Mouse (Mus musculus) megakaryocyte, embryonic 14.5 days (primary cell): ENCODE data around the gene Map3k3. TPM values are rescaled to one million over a fixed set of nuclear protein-coding genes. Genes with fewer than 3 reads are reported as not detected.

ENCODE experiments used
- H3K27me3 ChIP-seq: replicated peaks from 2 replicates; pipeline ENCODE3; 2012; ENCODE audit warnings: inconsistent platforms
- H3K36me3 ChIP-seq: replicated peaks from 2 replicates; pipeline ENCODE3; 2012; ENCODE audit warnings: low read length, inconsistent platforms, mixed read lengths
- H3K4me1 ChIP-seq: 2 replicates; pipeline ENCODE4 v1.6.1; 2012; ENCODE audit warnings: inconsistent platforms
- H3K4me3 ChIP-seq: replicated peaks from 2 replicates; pipeline ENCODE3; 2012; ENCODE audit warnings: moderate library complexity, mild to moderate bottlenecking, inconsistent platforms
- H3K9me3 ChIP-seq: 2 replicates; pipeline ENCODE4 v1.6.1; 2012; ENCODE audit warnings: inconsistent platforms
- FLI1 ChIP-seq: IDR thresholded peaks from 2 replicates; pipeline ENCODE4 v1.6.1; 2012; ENCODE audit warnings: low read length, inconsistent platforms, mixed read lengths
- GATA1 ChIP-seq: IDR thresholded peaks from 3 replicates; pipeline ENCODE4 v1.6.1; 2012; ENCODE audit warnings: mixed read lengths, low read length, inconsistent platforms, borderline replicate concordance
- polyA plus RNA-seq: library from polyadenylated mRNA; stranded (reverse); fragments of >175 nt; gene quantifications from 2 replicates; pipeline ENCODE4 v1.2.3, GENCODE M21; 2012; ENCODE audit warnings: low replicate concordance; ENCODE audit not compliant: insufficient read depth

The Map3k3 gene
- polyA plus RNA-seq = 1.5 and 1.6 TPM in 2 replicates

GRCm38 (mm10) chr11:106083708-106084701 lies at the start of gene Map3k3:
Gene Map3k3, plus strand, starts transcription at chr11:106084613.
- no peaks in the 10 kb centered on the region for H3K9me3 ChIP-seq
- TF ChIP-seq GATA1 (no peak), FLI1 (no peak)
- peak within 1 kb of the TSS; percentile 97 for H3K4me3 ChIP-seq
- H3K36me3 ChIP-seq = no peaks in the 10 kb centered on the region
- peaks cover 15% of the 10 kb centered on the region for H3K27me3 ChIP-seq
- H3K4me1 ChIP-seq = peaks cover 37% of the 10 kb centered on the region

- H3K27me3 ChIP-seq = peaks cover 3% of the 10 kb centered on the region
- peaks cover 35% of the 10 kb centered on the region for H3K4me1 ChIP-seq
- H3K9me3 ChIP-seq = no peaks in the 10 kb centered on the region
- H3K4me3 ChIP-seq = no peak overlapping the region
- peaks cover 13% of the 10 kb centered on the region for H3K36me3 ChIP-seq
- TF ChIP-seq GATA1 = no peak
- TF ChIP-seq FLI1 = no peak
Measured at GRCm38 (mm10) chr11:106034986-106035385, 49.4 kb upstream of the Map3k3 start.

GRCm38 (mm10) chr11:106036548-106037417 lies 47.6 kb upstream of the Map3k3 start, which contains the start of gene Dcaf7:
Gene Dcaf7, plus strand, starts transcription at chr11:106036872.
- Histone ChIP-seq H3K4me1 (peaks cover 39% of the 10 kb centered on the region), H3K4me3 (peak within 1 kb of the TSS; percentile 93), H3K36me3 (peaks cover 16% of the 10 kb centered on the region), H3K27me3 (peaks cover 3% of the 10 kb centered on the region), H3K9me3 (no peaks in the 10 kb centered on the region)
- TF ChIP-seq GATA1 = no peak
- TF ChIP-seq FLI1 = no peak

- Histone ChIP-seq H3K4me3 (peak overlapping the region; percentile 93), H3K36me3 (peaks cover 18% of the 10 kb centered on the region), H3K4me1 (peaks cover 39% of the 10 kb centered on the region), H3K9me3 (no peaks in the 10 kb centered on the region), H3K27me3 (peaks cover 3% of the 10 kb centered on the region)
- TF ChIP-seq FLI1 (no peak), GATA1 (no peak)
Measured at GRCm38 (mm10) chr11:106037418-106037751, 47.0 kb upstream of the Map3k3 start.

- Histone ChIP-seq H3K4me1 (peaks cover 39% of the 10 kb centered on the region), H3K36me3 (peaks cover 52% of the 10 kb centered on the region)
- no peak for TF ChIP-seq FLI1
- TF ChIP-seq GATA1 = no peak
Measured at GRCm38 (mm10) chr11:106044349-106044748, 40.1 kb upstream of the Map3k3 start.

GRCm38 (mm10) chr11:106045256-106045655 lies 39.2 kb upstream of the Map3k3 start:
- no peaks in the 10 kb centered on the region for H3K27me3 ChIP-seq

More at GRCm38 (mm10) chr11:106044349-106044748, 40.1 kb upstream of the Map3k3 start:
- H3K9me3 ChIP-seq = no peaks in the 10 kb centered on the region
- no peaks in the 10 kb centered on the region for H3K27me3 ChIP-seq
- H3K4me3 ChIP-seq = no peak overlapping the region

GRCm38 (mm10) chr11:106045780-106046179 lies 38.6 kb upstream of the Map3k3 start:
- H3K36me3 ChIP-seq = peaks cover 59% of the 10 kb centered on the region
- H3K4me3 ChIP-seq = no peak overlapping the region
- TF ChIP-seq GATA1 = no peak
- H3K27me3 ChIP-seq = no peaks in the 10 kb centered on the region
- no peaks in the 10 kb centered on the region for H3K9me3 ChIP-seq
- H3K4me1 ChIP-seq = peaks cover 31% of the 10 kb centered on the region

More at GRCm38 (mm10) chr11:106045256-106045655, 39.2 kb upstream of the Map3k3 start:
- Histone ChIP-seq H3K4me1 (peaks cover 35% of the 10 kb centered on the region), H3K36me3 (peaks cover 55% of the 10 kb centered on the region), H3K4me3 (no peak overlapping the region), H3K9me3 (no peaks in the 10 kb centered on the region)
- TF ChIP-seq FLI1 (no peak), GATA1 (no peak)

- TF ChIP-seq FLI1 = no peak
- TF ChIP-seq GATA1 = no peak
- H3K36me3 ChIP-seq = peaks cover 66% of the 10 kb centered on the region
Measured at GRCm38 (mm10) chr11:106046584-106046983, 37.8 kb upstream of the Map3k3 start.

GRCm38 (mm10) chr11:106053921-106054320 lies 30.5 kb upstream of the Map3k3 start:
- H3K27me3 ChIP-seq = no peaks in the 10 kb centered on the region
- H3K36me3 ChIP-seq = peaks cover 97% of the 10 kb centered on the region
- H3K9me3 ChIP-seq = no peaks in the 10 kb centered on the region
- H3K4me1 ChIP-seq = peaks cover 54% of the 10 kb centered on the region
- no peak overlapping the region for H3K4me3 ChIP-seq
- TF ChIP-seq FLI1 = no peak
- TF ChIP-seq GATA1 = no peak

More at GRCm38 (mm10) chr11:106046584-106046983, 37.8 kb upstream of the Map3k3 start:
- Histone ChIP-seq H3K27me3 (no peaks in the 10 kb centered on the region), H3K4me3 (no peak overlapping the region), H3K9me3 (no peaks in the 10 kb centered on the region), H3K4me1 (peaks cover 32% of the 10 kb centered on the region)
